8 mouse cellular contexts compared by ENCODE assay signal in genomic region chr7:30353279-30353822, GRCm38 (mm10). TPM values are rescaled to one million over a fixed set of nuclear protein-coding genes. Genes with fewer than 3 reads are reported as not detected.
A peak's percentile ranks its signal among the peaks of the same experiment; 100 is the strongest.
DNase-seq lines count a peak whose midpoint lies in the region; ATAC-seq and TF ChIP-seq lines count a peak whose summit lies in the region.

No protein-coding gene starts in this region.

- TF ChIP-seq CTCF in lung, adult 2 months (IDR thresholded peaks at IDR 0.05; ENCODE audit: insufficient read depth, low read length): peak; percentile 85

- no peaks in the 10 kb centered on the region for H3K4me1 ChIP-seq in lung, adult 2 months (ENCODE audit: control insufficient read depth, insufficient read depth, low read length)

- ATAC-seq in frontal cortex, adult (ENCODE audit: low TSS enrichment): 0 out of 2 replicates have a peak, but pooled peaks have one; percentile 41

- WGBS in lung, adult 2 months: 9% methylated on average over 6 of the region's 6 CpGs

- TF ChIP-seq POLR2A in lung, adult 2 months (IDR thresholded peaks at IDR 0.05; ENCODE audit: borderline replicate concordance, extremely low read depth, low read depth, low read length): no peak

- no peak for DNase-seq in frontal cortex, postnatal 10 days (ENCODE audit: low spot score in 2 of 2)
- peak; percentile 60 for DNase-seq in T-cell, adult 2 months (ENCODE audit: low spot score)
- DNase-seq in cerebellum, postnatal 36 days: peak; percentile 79 to 81
- peak; percentile 39 for DNase-seq in gastrocnemius, postnatal 25 days
- DNase-seq in kidney, postnatal 14 days: peak; percentile 84
- DNase-seq in lung, adult 2 months: peak; percentile 59
- DNase-seq in retina, adult 2 months (ENCODE audit: low read depth, low spot score): peak; percentile 38

- H3K4me3 ChIP-seq in lung, adult 2 months (replicated peaks; ENCODE audit: extremely low read depth, low read depth, low read length): no peak overlapping the region

RNA-seq across cellular contexts. Expression of gene Lrfn3, which starts 9.2 kb away (rescaled TPM):
- total RNA-seq in gastrocnemius, postnatal 25 days (2021): 1 to 10 TPM; 2.5 to 2.6 TPM
- 8.7 and 10.9 TPM in 2 replicates for polyA plus RNA-seq in lung, adult 2 months (2012; rRNA removed)

RNA-seq across cellular contexts. Expression of gene Sdhaf1, which starts 29.7 kb away (rescaled TPM):
- total RNA-seq in gastrocnemius, postnatal 25 days (2021): 1 to 10 TPM; 6.5 to 7.3 TPM
- polyA plus RNA-seq in lung, adult 2 months (2012; rRNA removed): 14.2 and 21.4 TPM in 2 replicates

RNA-seq across cellular contexts. Expression of gene E130208F15Rik, which starts 31.8 kb away (rescaled TPM):
- under 1 TPM; 0.31 to 0.46 TPM for total RNA-seq in gastrocnemius, postnatal 25 days (2021)
- 0.50 and 0.55 TPM in 2 replicates for polyA plus RNA-seq in lung, adult 2 months (2012; rRNA removed)

RNA-seq across cellular contexts. Expression of gene Syne4, which starts 38.7 kb away (rescaled TPM):
- 1 to 10 TPM; 1.2 to 1.4 TPM for total RNA-seq in gastrocnemius, postnatal 25 days (2021)
- 14.5 and 21.5 TPM in 2 replicates for polyA plus RNA-seq in lung, adult 2 months (2012; rRNA removed)

RNA-seq across cellular contexts. Expression of gene Alkbh6, which starts 44.8 kb away (rescaled TPM):
- 10 to 100 TPM; 18.6 to 18.8 TPM for total RNA-seq in gastrocnemius, postnatal 25 days (2021)
- polyA plus RNA-seq in lung, adult 2 months (2012; rRNA removed): 141 and 163 TPM in 2 replicates

Comparison
In these comparisons a context has a peak if more than half of its experiments do, and no peak if none do; other contexts are left out.
1. DNase-seq: peak in T-cell, adult 2 months (single experiment), cerebellum, postnatal 36 days (2 of 2), gastrocnemius, postnatal 25 days (single experiment), kidney, postnatal 14 days (single experiment), lung, adult 2 months (single experiment) and retina, adult 2 months (single experiment); none in frontal cortex, postnatal 10 days (0 of 2).